Mouse (Mus musculus) ES-Bruce4 (cell line): ENCODE data around the gene 2010106E10Rik. TPM values are rescaled to one million over a fixed set of nuclear protein-coding genes. Genes with fewer than 3 reads are reported as not detected.

Experiments used
- H3K27ac ChIP-seq: 2 replicates; pipeline ENCODE4 v1.5.1; 2012; ENCODE audit warnings: low read length, inconsistent platforms; ENCODE audit not compliant: insufficient read depth
- H3K27me3 ChIP-seq: 2 replicates; pipeline ENCODE4 v1.6.1; 2012; ENCODE audit warnings: mild to moderate bottlenecking, low read length, inconsistent platforms; ENCODE audit not compliant: control insufficient read depth, poor library complexity, insufficient read depth, severe bottlenecking
- H3K36me3 ChIP-seq: 2 replicates; pipeline ENCODE4 v1.6.1; 2012; ENCODE audit warnings: inconsistent platforms, mild to moderate bottlenecking, low read length, moderate library complexity; ENCODE audit not compliant: control insufficient read depth, poor library complexity, insufficient read depth, severe bottlenecking
- H3K4me1 ChIP-seq: one replicate; pipeline ENCODE4 v1.8.1; 2011; ENCODE audit warnings: low read length; ENCODE audit not compliant: control insufficient read depth, insufficient read depth
- H3K4me3 ChIP-seq: 2 replicates; pipeline ENCODE4 v1.5.1; 2011; ENCODE audit warnings: low read depth, mild to moderate bottlenecking, low read length
- H3K9ac ChIP-seq: 2 replicates; pipeline ENCODE4 v1.6.1; 2012; ENCODE audit warnings: low read depth, mild to moderate bottlenecking, inconsistent platforms; ENCODE audit not compliant: poor library complexity, severe bottlenecking
- H3K9me3 ChIP-seq: replicated peaks from 2 replicates; pipeline ENCODE4 v1.6.1; 2012; ENCODE audit warnings: mild to moderate bottlenecking, low read length, inconsistent platforms; ENCODE audit not compliant: control insufficient read depth, poor library complexity, insufficient read depth, severe bottlenecking
- CTCF ChIP-seq: IDR thresholded peaks from one replicate; pipeline ENCODE4 v1.8.1; 2011; ENCODE audit warnings: low read depth, low read length
- EP300 ChIP-seq: IDR thresholded peaks from 2 replicates; pipeline ENCODE4 v1.6.1; 2011; ENCODE audit warnings: low read depth, low read length; ENCODE audit not compliant: insufficient read depth
- polyA plus RNA-seq: library from polyadenylated mRNA; stranded (reverse); fragments of >200 nt; gene quantifications from 2 replicates; pipeline ENCODE4 v1.2.4, GENCODE M21; 2011; ENCODE audit warnings: low read depth; ENCODE audit not compliant: missing spikeins, insufficient read depth, insufficient read length

2010106E10Rik gene
- polyA plus RNA-seq, 1 experiment = not detected

GRCm38 (mm10) chrX:112601306-112602120 is 106.4 kb downstream of the 2010106E10Rik start:
- no peaks in the 10 kb centered on the region for H3K36me3 ChIP-seq
- H3K4me1 ChIP-seq = no peaks in the 10 kb centered on the region
- H3K9me3 ChIP-seq = no peaks in the 10 kb centered on the region
- H3K4me3 ChIP-seq = peak overlapping the region; percentile 76
- peak overlapping the region; percentile 51 for H3K9ac ChIP-seq
- TF ChIP-seq CTCF (no peak), EP300 (no peak)
- H3K27ac ChIP-seq = no peak overlapping the region
- peaks cover 2% of the 10 kb centered on the region; the same call in 1 of the 2 replicates for H3K27me3 ChIP-seq

Other genes with a start within 250 kb of the 2010106E10Rik start
- gene Apool, start 183.9 kb upstream of the 2010106E10Rik start, polyA plus RNA-seq = 40.7 and 42.7 TPM in 2 replicates
- not detected in 2 replicates for gene Satl1, start 88.5 kb upstream of the 2010106E10Rik start, polyA plus RNA-seq
- 0.73 and 1.5 TPM in 2 replicates for gene Zfp711, start 105.3 kb downstream of the 2010106E10Rik start, polyA plus RNA-seq
- gene Pof1b, start 203.4 kb downstream of the 2010106E10Rik start, polyA plus RNA-seq = 1.4 and 1.7 TPM in 2 replicates